Mouse (Mus musculus): ENCODE results near the gene Pfkp.
A peak's percentile ranks its signal among the peaks of the same experiment; 100 is the strongest.

Gene Pfkp

GRCm38 (mm10) chr13:6637534-6638124 lies 10.9 kb downstream of the Pfkp start:
- DNase-seq (ENCODE audit: low read depth in 2 of 2, low spot score in 2 of 2), result no peak

GRCm38 (mm10) chr13:6636976-6637375 lies 11.6 kb downstream of the Pfkp start:
- DNase-seq (ENCODE audit: low read depth in 2 of 2, low spot score in 2 of 2), result no peak

GRCm38 (mm10) chr13:6636520-6636919 lies 12.1 kb downstream of the Pfkp start:
- DNase-seq (ENCODE audit: low read depth in 2 of 2, low spot score in 2 of 2), result no peak

GRCm38 (mm10) chr13:6635138-6636076 lies 13.2 kb downstream of the Pfkp start:
- no peak for DNase-seq (ENCODE audit: low read depth in 2 of 2, low spot score in 2 of 2)

- DNase-seq (ENCODE audit: low read depth in 2 of 2, low spot score in 2 of 2), result no peak
Observed at GRCm38 (mm10) chr13:6634063-6634462, 14.5 kb downstream of the Pfkp start.

- DNase-seq (ENCODE audit: low read depth in 2 of 2, low spot score in 2 of 2), result peak; percentile 38 to 43
Observed at GRCm38 (mm10) chr13:6633524-6633923, 15.1 kb downstream of the Pfkp start.

GRCm38 (mm10) chr13:6632935-6633334 lies 15.6 kb downstream of the Pfkp start:
- no peak for DNase-seq (ENCODE audit: low read depth in 2 of 2, low spot score in 2 of 2)

- DNase-seq (ENCODE audit: low read depth in 2 of 2, low spot score in 2 of 2), result no peak
Observed at GRCm38 (mm10) chr13:6632513-6632912, 16.1 kb downstream of the Pfkp start.

GRCm38 (mm10) chr13:6631772-6632510 lies 16.6 kb downstream of the Pfkp start:
- DNase-seq (ENCODE audit: low read depth in 2 of 2, low spot score in 2 of 2), result no peak

- DNase-seq (ENCODE audit: low read depth in 2 of 2, low spot score in 2 of 2), result no peak
Observed at GRCm38 (mm10) chr13:6630660-6631059, 17.9 kb downstream of the Pfkp start.

GRCm38 (mm10) chr13:6629927-6630326 lies 18.6 kb downstream of the Pfkp start:
- DNase-seq (ENCODE audit: low read depth in 2 of 2, low spot score in 2 of 2), result no peak

- DNase-seq (ENCODE audit: low read depth in 2 of 2, low spot score in 2 of 2), result no peak
Observed at GRCm38 (mm10) chr13:6628998-6629764, 19.4 kb downstream of the Pfkp start.

- no peak for DNase-seq (ENCODE audit: low read depth in 2 of 2, low spot score in 2 of 2)
Observed at GRCm38 (mm10) chr13:6628261-6628660, 20.3 kb downstream of the Pfkp start.

GRCm38 (mm10) chr13:6627352-6627751 lies 21.2 kb downstream of the Pfkp start:
- DNase-seq (ENCODE audit: low read depth in 2 of 2, low spot score in 2 of 2), result no peak

- DNase-seq (ENCODE audit: low read depth in 2 of 2, low spot score in 2 of 2), result no peak
Observed at GRCm38 (mm10) chr13:6626508-6627114, 22.0 kb downstream of the Pfkp start.

- DNase-seq (ENCODE audit: low read depth in 2 of 2, low spot score in 2 of 2), result no peak
Observed at GRCm38 (mm10) chr13:6625942-6626341, 22.6 kb downstream of the Pfkp start.

- no peak for DNase-seq (ENCODE audit: low read depth in 2 of 2, low spot score in 2 of 2)
Observed at GRCm38 (mm10) chr13:6624604-6625003, 24.0 kb downstream of the Pfkp start.

GRCm38 (mm10) chr13:6624121-6624520 lies 24.5 kb downstream of the Pfkp start:
- no peak for DNase-seq (ENCODE audit: low read depth in 2 of 2, low spot score in 2 of 2)

- DNase-seq (ENCODE audit: low read depth in 2 of 2, low spot score in 2 of 2), result no peak
Observed at GRCm38 (mm10) chr13:6621831-6622230, 26.7 kb downstream of the Pfkp start.

- no peak for DNase-seq (ENCODE audit: low read depth in 2 of 2, low spot score in 2 of 2)
Observed at GRCm38 (mm10) chr13:6620250-6620649, 28.3 kb downstream of the Pfkp start.

GRCm38 (mm10) chr13:6618711-6619110 lies 29.9 kb downstream of the Pfkp start:
- DNase-seq (ENCODE audit: low read depth in 2 of 2, low spot score in 2 of 2), result no peak

Measured in CD8-positive naive resting alpha-beta T cell, adult 2 months (primary cell).